Mouse (Mus musculus) ES-Bruce4 (cell line): Measurements from ENCODE around the gene Plxna1. TPM values are rescaled to one million over a fixed set of nuclear protein-coding genes. Genes with fewer than 3 reads are reported as not detected.

Experiments
- H3K27ac ChIP-seq: 2 replicates; pipeline ENCODE4 v1.5.1; 2012; ENCODE audit warnings: low read length, inconsistent platforms; ENCODE audit not compliant: insufficient read depth
- H3K27me3 ChIP-seq: 2 replicates; pipeline ENCODE4 v1.6.1; 2012; ENCODE audit warnings: mild to moderate bottlenecking, low read length, inconsistent platforms; ENCODE audit not compliant: control insufficient read depth, poor library complexity, insufficient read depth, severe bottlenecking
- H3K36me3 ChIP-seq: 2 replicates; pipeline ENCODE4 v1.6.1; 2012; ENCODE audit warnings: inconsistent platforms, mild to moderate bottlenecking, low read length, moderate library complexity; ENCODE audit not compliant: control insufficient read depth, poor library complexity, insufficient read depth, severe bottlenecking
- H3K4me1 ChIP-seq: one replicate; pipeline ENCODE4 v1.8.1; 2011; ENCODE audit warnings: low read length; ENCODE audit not compliant: control insufficient read depth, insufficient read depth
- H3K4me3 ChIP-seq: 2 replicates; pipeline ENCODE4 v1.5.1; 2011; ENCODE audit warnings: low read depth, mild to moderate bottlenecking, low read length
- H3K9ac ChIP-seq: 2 replicates; pipeline ENCODE4 v1.6.1; 2012; ENCODE audit warnings: low read depth, mild to moderate bottlenecking, inconsistent platforms; ENCODE audit not compliant: poor library complexity, severe bottlenecking
- H3K9me3 ChIP-seq: replicated peaks from 2 replicates; pipeline ENCODE4 v1.6.1; 2012; ENCODE audit warnings: mild to moderate bottlenecking, low read length, inconsistent platforms; ENCODE audit not compliant: control insufficient read depth, poor library complexity, insufficient read depth, severe bottlenecking
- CTCF ChIP-seq: IDR thresholded peaks from one replicate; pipeline ENCODE4 v1.8.1; 2011; ENCODE audit warnings: low read depth, low read length
- EP300 ChIP-seq: IDR thresholded peaks from 2 replicates; pipeline ENCODE4 v1.6.1; 2011; ENCODE audit warnings: low read depth, low read length; ENCODE audit not compliant: insufficient read depth
- POLR2A ChIP-seq: IDR thresholded peaks from one replicate; pipeline ENCODE4 v1.8.1; 2011; ENCODE audit warnings: low read length; ENCODE audit not compliant: insufficient read depth
- polyA plus RNA-seq: library from polyadenylated mRNA; stranded (reverse); fragments of >200 nt; gene quantifications from 2 replicates; pipeline ENCODE4 v1.2.4, GENCODE M21; 2011; ENCODE audit warnings: low read depth; ENCODE audit not compliant: missing spikeins, insufficient read depth, insufficient read length

Plxna1 gene
- polyA plus RNA-seq, 1 experiment, result 106 TPM

GRCm38 (mm10) chr6:89389771-89390170, 27.4 kb upstream of the Plxna1 start:
- no peak overlapping the region for H3K9ac ChIP-seq

GRCm38 (mm10) chr6:89386956-89387355, 24.5 kb upstream of the Plxna1 start:
- H3K4me1 ChIP-seq, result no peaks in the 10 kb centered on the region
- no peak overlapping the region for H3K9ac ChIP-seq
- H3K27ac ChIP-seq, result no peak overlapping the region
- H3K27me3 ChIP-seq, result no peaks in the 10 kb centered on the region
- TF ChIP-seq POLR2A (no peak), CTCF (no peak), EP300 (no peak)
- no peaks in the 10 kb centered on the region for H3K36me3 ChIP-seq
- H3K9me3 ChIP-seq, result no peaks in the 10 kb centered on the region
- no peak overlapping the region for H3K4me3 ChIP-seq

More at GRCm38 (mm10) chr6:89389771-89390170, 27.4 kb upstream of the Plxna1 start:
- Histone ChIP-seq H3K9me3 (no peaks in the 10 kb centered on the region), H3K4me1 (no peaks in the 10 kb centered on the region), H3K4me3 (no peak overlapping the region), H3K27me3 (no peaks in the 10 kb centered on the region), H3K27ac (no peak overlapping the region), H3K36me3 (no peaks in the 10 kb centered on the region)
- TF ChIP-seq EP300 (no peak), CTCF (no peak), POLR2A (no peak)

- H3K27ac ChIP-seq, result no peak overlapping the region
- TF ChIP-seq POLR2A (no peak), EP300 (no peak), CTCF (no peak)
- H3K36me3 ChIP-seq, result no peaks in the 10 kb centered on the region
- no peak overlapping the region for H3K4me3 ChIP-seq
- H3K27me3 ChIP-seq, result no peaks in the 10 kb centered on the region
- H3K4me1 ChIP-seq, result no peaks in the 10 kb centered on the region
- no peaks in the 10 kb centered on the region for H3K9me3 ChIP-seq
- no peak overlapping the region for H3K9ac ChIP-seq
Measured at GRCm38 (mm10) chr6:89384699-89385098, 22.3 kb upstream of the Plxna1 start.

GRCm38 (mm10) chr6:89381851-89382250, 19.4 kb upstream of the Plxna1 start:
- TF ChIP-seq CTCF, result no peak
- no peak for TF ChIP-seq POLR2A
- TF ChIP-seq EP300, result no peak
- Histone ChIP-seq H3K36me3 (no peaks in the 10 kb centered on the region), H3K27ac (no peak overlapping the region)

GRCm38 (mm10) chr6:89381172-89381571, 18.8 kb upstream of the Plxna1 start:
- Histone ChIP-seq H3K9me3 (no peaks in the 10 kb centered on the region), H3K4me3 (no peak overlapping the region), H3K27me3 (no peaks in the 10 kb centered on the region), H3K27ac (no peak overlapping the region), H3K4me1 (no peaks in the 10 kb centered on the region), H3K9ac (no peak overlapping the region), H3K36me3 (no peaks in the 10 kb centered on the region)
- TF ChIP-seq CTCF (no peak), EP300 (no peak)

More at GRCm38 (mm10) chr6:89381851-89382250, 19.4 kb upstream of the Plxna1 start:
- Histone ChIP-seq H3K4me1 (no peaks in the 10 kb centered on the region), H3K27me3 (no peaks in the 10 kb centered on the region), H3K4me3 (no peak overlapping the region), H3K9me3 (no peaks in the 10 kb centered on the region), H3K9ac (no peak overlapping the region)

- Histone ChIP-seq H3K27ac (no peak overlapping the region), H3K9ac (no peak overlapping the region), H3K4me1 (no peaks in the 10 kb centered on the region), H3K4me3 (no peak overlapping the region), H3K9me3 (no peaks in the 10 kb centered on the region), H3K36me3 (no peaks in the 10 kb centered on the region), H3K27me3 (no peaks in the 10 kb centered on the region)
- TF ChIP-seq POLR2A (no peak), EP300 (no peak), CTCF (no peak)
Measured at GRCm38 (mm10) chr6:89380751-89381150, 18.3 kb upstream of the Plxna1 start.
